Mouse (Mus musculus): ENCODE results near the gene Map3k1. TPM values are rescaled to one million over a fixed set of nuclear protein-coding genes. Genes with fewer than 3 reads are reported as not detected.

Gene Map3k1
- 36.3 and 45.3 TPM in 2 replicates for total RNA-seq (2014; rRNA removed)
- 15.3 and 19.2 TPM in 2 replicates for polyA plus RNA-seq (2015; fragmentation: Nextera tagmentation; extraction: Ambion mirVana)

GRCm38 (mm10) chr13:111808637-111809465 lies at the start of gene Map3k1:
TSS of gene Map3k1 (minus strand) at chr13:111808993.
- no peaks in the 10 kb centered on the region for H3K9me3 ChIP-seq (ENCODE audit: low read length)
- WGBS: 4% methylated on average over 60 of the region's 136 CpGs
- peak within 1 kb of the TSS; percentile 97 for H3K9ac ChIP-seq (replicated peaks; ENCODE audit: low read length)
- peak; percentile 86 for DNase-seq (ENCODE audit: low spot score)
- no peak for TF ChIP-seq CTCF (IDR thresholded peaks at IDR 0.05; ENCODE audit: low read depth)
- peak within 1 kb of the TSS; percentile 98 for H3K27ac ChIP-seq
- H3K27me3 ChIP-seq (ENCODE audit: insufficient read depth, low read length): no peaks in the 10 kb centered on the region
- 0 out of 2 replicates have a peak, but pooled peaks cover 3% of the 10 kb centered on the region for H3K4me1 ChIP-seq (ENCODE audit: insufficient read depth, low read length)
- peak; percentile 83 for ATAC-seq
- peak within 1 kb of the TSS; percentile 94 for H3K4me3 ChIP-seq (ENCODE audit: low read length)
- peak within 1 kb of the TSS; percentile 90 for H3K4me2 ChIP-seq (ENCODE audit: low read depth, low read length)
- H3K36me3 ChIP-seq (ENCODE audit: insufficient read depth, low read length): no peaks in the 10 kb centered on the region

GRCm38 (mm10) chr13:111856786-111857455 lies 48.1 kb upstream of the Map3k1 start:
- Histone ChIP-seq H3K27ac (no peak overlapping the region), H3K4me2 (ENCODE audit: low read depth, low read length) (no peak overlapping the region), H3K9ac (replicated peaks; ENCODE audit: low read length) (no peak overlapping the region), H3K27me3 (ENCODE audit: insufficient read depth, low read length) (no peaks in the 10 kb centered on the region), H3K4me1 (ENCODE audit: insufficient read depth, low read length) (no peaks in the 10 kb centered on the region), H3K4me3 (ENCODE audit: low read length) (no peak overlapping the region), H3K36me3 (ENCODE audit: insufficient read depth, low read length) (no peaks in the 10 kb centered on the region), H3K9me3 (ENCODE audit: low read length) (no peaks in the 10 kb centered on the region)
- TF ChIP-seq CTCF (IDR thresholded peaks at IDR 0.05; ENCODE audit: low read depth): no peak
- DNase-seq (ENCODE audit: low spot score) (no peak), ATAC-seq (no peak)
- WGBS: 64% methylated on average over 7 of the region's 7 CpGs

- Histone ChIP-seq H3K4me1 (ENCODE audit: insufficient read depth, low read length) (no peaks in the 10 kb centered on the region), H3K9ac (replicated peaks; ENCODE audit: low read length) (no peak overlapping the region), H3K27me3 (ENCODE audit: insufficient read depth, low read length) (no peaks in the 10 kb centered on the region), H3K9me3 (ENCODE audit: low read length) (no peaks in the 10 kb centered on the region), H3K4me3 (ENCODE audit: low read length) (no peak overlapping the region), H3K27ac (no peak overlapping the region), H3K36me3 (ENCODE audit: insufficient read depth, low read length) (no peaks in the 10 kb centered on the region), H3K4me2 (ENCODE audit: low read depth, low read length) (no peak overlapping the region)
- ATAC-seq (no peak), DNase-seq (ENCODE audit: low spot score) (no peak)
- TF ChIP-seq CTCF (IDR thresholded peaks at IDR 0.05; ENCODE audit: low read depth): no peak
- WGBS: 96% methylated on average over 7 of the region's 7 CpGs
These were observed 47.4 kb upstream of the Map3k1 start for GRCm38 (mm10) chr13:111856232-111856631.

DNA sequence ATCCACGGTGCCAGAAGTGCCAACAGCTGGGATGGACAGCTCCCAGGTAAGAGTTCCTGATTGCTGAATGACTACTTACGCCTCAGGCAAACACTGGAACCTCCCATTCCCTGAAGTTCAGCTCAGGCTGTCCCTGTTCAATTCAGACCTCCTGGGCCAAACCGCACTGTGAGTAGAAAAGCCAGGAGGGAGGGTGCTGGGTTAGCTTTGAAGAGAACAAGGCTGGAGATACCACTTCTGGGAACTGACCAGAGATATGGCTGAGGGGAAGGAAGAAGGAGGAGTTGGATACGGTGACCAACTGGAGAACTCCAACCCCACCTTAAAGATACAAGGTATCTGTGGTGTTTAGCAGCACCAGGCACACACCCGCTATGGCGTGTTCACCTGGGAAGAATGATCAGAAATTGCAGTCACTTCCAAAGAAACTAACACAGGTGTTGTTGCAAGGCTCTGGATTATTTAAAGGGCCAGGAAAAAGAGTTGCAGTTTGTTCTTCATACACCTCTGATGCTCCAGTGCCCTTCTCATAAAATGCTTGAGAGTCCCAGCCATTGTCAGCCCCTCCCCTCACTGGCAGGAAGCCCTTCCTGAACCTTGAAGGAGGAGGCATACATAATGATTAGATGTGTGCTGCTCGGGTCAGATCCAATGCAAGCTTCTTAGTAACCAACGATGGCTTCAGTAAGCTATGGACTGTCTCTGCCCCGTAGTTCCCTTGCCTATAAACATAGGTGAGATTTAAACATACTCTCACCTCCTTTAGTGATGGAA lies 43.8 kb upstream of the Map3k1 start:
- H3K9ac ChIP-seq (replicated peaks; ENCODE audit: low read length): no peak overlapping the region
- DNase-seq (ENCODE audit: low spot score) (no peak), ATAC-seq (no peak)
- TF ChIP-seq CTCF (IDR thresholded peaks at IDR 0.05; ENCODE audit: low read depth): no peak
- H3K4me2 ChIP-seq (ENCODE audit: low read depth, low read length): no peak overlapping the region
- H3K9me3 ChIP-seq (ENCODE audit: low read length): no peaks in the 10 kb centered on the region
- H3K4me3 ChIP-seq (ENCODE audit: low read length): no peak overlapping the region
- WGBS: 91% methylated on average over 9 of the region's 9 CpGs
- no peaks in the 10 kb centered on the region for H3K36me3 ChIP-seq (ENCODE audit: insufficient read depth, low read length)
- H3K4me1 ChIP-seq (ENCODE audit: insufficient read depth, low read length): no peaks in the 10 kb centered on the region
- no peak overlapping the region for H3K27ac ChIP-seq
- H3K27me3 ChIP-seq (ENCODE audit: insufficient read depth, low read length): no peaks in the 10 kb centered on the region

DNA sequence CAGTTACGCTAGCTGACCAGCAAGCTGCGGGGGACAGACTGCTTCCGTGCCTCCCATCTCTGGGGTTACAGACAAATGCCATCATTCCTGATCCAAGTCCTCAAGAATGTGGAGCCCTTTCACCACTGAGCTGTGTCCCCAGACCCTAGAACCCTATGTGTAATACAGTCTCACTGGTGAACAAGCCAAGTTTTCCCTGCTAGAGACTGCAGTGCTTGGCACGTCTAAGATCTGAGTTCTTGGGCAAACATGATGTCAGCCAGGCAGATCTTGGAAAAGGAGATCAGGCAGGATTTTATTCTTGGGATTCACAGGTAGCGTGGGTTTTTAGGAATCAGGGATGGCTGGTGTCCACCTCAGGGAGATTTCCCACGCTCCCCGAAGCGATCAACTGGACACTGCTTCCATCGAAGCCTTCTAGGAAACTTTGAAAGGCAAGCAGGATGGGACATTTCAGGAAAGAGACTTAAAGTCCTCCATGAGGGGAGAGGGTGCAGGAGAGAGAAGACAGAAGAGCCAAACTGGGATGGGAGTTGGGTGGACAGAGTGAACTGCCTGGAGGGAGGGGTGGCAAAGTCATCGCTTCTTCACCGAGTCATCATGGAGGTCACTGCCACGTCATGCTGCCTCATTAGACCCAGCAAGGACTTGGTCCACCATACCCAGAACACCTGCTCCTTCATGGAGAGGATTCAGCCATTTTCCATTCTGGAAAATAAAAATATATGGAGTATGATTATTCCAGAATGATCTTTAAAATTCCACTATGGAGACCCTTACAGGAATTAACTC lies 41.4 kb upstream of the Map3k1 start:
- no peaks in the 10 kb centered on the region for H3K9me3 ChIP-seq (ENCODE audit: low read length)
- no peak for DNase-seq (ENCODE audit: low spot score)
- H3K4me1 ChIP-seq (ENCODE audit: insufficient read depth, low read length): no peaks in the 10 kb centered on the region
- no peak overlapping the region for H3K27ac ChIP-seq
- WGBS: 92% methylated on average over 12 of the region's 12 CpGs
- ATAC-seq: no peak
- H3K27me3 ChIP-seq (ENCODE audit: insufficient read depth, low read length): no peaks in the 10 kb centered on the region
- TF ChIP-seq CTCF (IDR thresholded peaks at IDR 0.05; ENCODE audit: low read depth): no peak
- H3K4me2 ChIP-seq (ENCODE audit: low read depth, low read length): no peak overlapping the region
- no peaks in the 10 kb centered on the region for H3K36me3 ChIP-seq (ENCODE audit: insufficient read depth, low read length)
- H3K4me3 ChIP-seq (ENCODE audit: low read length): no peak overlapping the region
- H3K9ac ChIP-seq (replicated peaks; ENCODE audit: low read length): no peak overlapping the region

- no peak overlapping the region for H3K4me3 ChIP-seq (ENCODE audit: low read length)
- H3K4me2 ChIP-seq (ENCODE audit: low read depth, low read length): no peak overlapping the region
- no peaks in the 10 kb centered on the region for H3K36me3 ChIP-seq (ENCODE audit: insufficient read depth, low read length)
- no peaks in the 10 kb centered on the region for H3K27me3 ChIP-seq (ENCODE audit: insufficient read depth, low read length)
- no peaks in the 10 kb centered on the region for H3K9me3 ChIP-seq (ENCODE audit: low read length)
- ATAC-seq (no peak), DNase-seq (ENCODE audit: low spot score) (no peak)
- H3K9ac ChIP-seq (replicated peaks; ENCODE audit: low read length): no peak overlapping the region
- 41% methylated on average over 9 of the region's 9 CpGs for WGBS
- no peaks in the 10 kb centered on the region for H3K4me1 ChIP-seq (ENCODE audit: insufficient read depth, low read length)
- no peak overlapping the region for H3K27ac ChIP-seq
- no peak for TF ChIP-seq CTCF (IDR thresholded peaks at IDR 0.05; ENCODE audit: low read depth)
These were observed 36.7 kb upstream of the Map3k1 start for GRCm38 (mm10) chr13:111845471-111845870.

Measured in hindbrain, postnatal 0 days (tissue).